Mouse (Mus musculus) adrenal gland, adult (tissue): Measurements from ENCODE around the gene Cerk.
"Not testable (repeated sequence)": the region's sequence is repeated elsewhere in the genome, so short reads cannot be mapped to it uniquely, and the experiment has no call there.

Source experiments
- DNase-seq, 2 experiments: peaks; one replicate each; pipeline ENCODE4 v3.0.0; 2022 to 2023; ENCODE audit warnings: low spot score in 1 of 2; ENCODE audit not compliant: inconsistent age in 2 of 2

Cerk gene

DNA sequence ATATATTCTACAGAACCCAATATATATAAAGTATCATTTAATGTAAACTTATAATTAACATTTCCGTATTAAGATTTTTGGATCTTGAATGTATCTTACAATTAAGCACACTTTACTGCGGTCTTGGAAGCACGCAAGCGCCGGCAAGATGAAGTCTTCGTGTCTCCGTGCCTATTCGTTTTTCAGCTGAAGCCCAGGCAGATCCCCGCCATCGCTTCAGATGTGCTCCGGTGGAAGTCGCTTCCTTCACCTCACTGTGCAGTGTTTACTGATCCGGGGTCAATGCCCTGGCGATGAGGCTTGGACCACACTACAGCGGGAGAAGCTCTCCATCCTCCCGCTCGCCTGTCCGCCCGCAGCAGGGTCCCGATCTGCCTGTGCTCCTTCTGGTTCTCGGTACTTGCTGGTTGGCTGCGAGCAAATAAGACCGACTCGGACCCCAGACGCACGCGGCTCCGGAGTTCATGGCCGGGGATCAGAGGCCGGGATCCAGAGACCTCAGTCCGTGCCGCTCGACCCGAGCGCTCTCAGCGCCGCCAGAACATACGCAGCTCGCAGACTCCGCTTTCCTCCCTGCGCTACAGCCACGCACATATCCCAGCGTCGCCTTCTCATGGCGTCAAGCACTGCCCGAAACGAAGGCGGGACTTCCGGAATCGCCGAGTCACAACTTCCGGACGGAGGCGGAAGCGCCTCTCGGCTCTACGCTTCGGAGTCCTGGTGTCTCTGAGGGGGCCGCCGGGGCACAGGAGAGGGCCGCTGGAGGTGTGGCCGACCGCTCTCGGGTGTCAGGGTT is 28.0 kb upstream of the Cerk start, which contains the start of gene Tbc1d22a:
Gene Tbc1d22a, plus strand, starts transcription at position 707 of the 796 bp plus-strand sequence.
- peak; percentile 94 to 98 for DNase-seq

DNA sequence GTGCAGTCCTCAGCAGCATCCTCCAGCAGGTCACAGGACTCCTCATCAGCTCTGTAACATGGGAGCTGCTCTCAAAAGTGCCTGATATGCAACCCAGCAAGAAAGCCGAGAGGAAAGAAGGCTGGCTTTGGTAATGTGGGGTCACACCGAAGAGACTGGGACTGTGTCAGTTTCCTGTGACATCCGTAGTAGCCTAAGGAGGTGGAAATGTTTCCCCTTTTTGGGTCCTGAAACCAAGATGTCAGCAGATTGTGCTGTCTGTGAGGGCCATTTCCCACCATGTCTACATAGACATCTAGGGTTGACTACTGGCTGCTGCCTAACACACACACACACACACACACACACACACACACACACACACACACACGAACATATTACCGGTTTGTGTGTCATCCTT is 26.3 kb upstream of the Cerk start:
- not testable (repeated sequence) for DNase-seq

DNA sequence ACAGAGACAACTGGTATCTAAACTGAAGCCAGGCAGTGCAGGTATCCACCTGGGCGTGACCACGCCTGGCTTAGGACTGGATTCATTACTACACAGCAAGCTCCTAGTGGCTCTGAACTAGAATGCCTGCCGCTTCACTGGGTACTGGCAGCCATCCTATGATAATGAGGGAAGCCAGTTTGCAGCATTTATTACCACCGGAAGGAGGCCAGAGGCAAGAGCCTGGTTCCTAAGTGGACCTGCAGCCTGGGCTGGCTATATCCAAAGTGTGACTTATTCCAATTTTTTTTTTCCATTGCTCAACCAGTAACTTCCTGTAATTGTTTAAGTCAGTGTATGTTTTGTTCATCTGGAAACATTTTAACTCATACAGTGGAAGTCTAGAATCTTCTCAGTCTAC is 20.4 kb upstream of the Cerk start:
- DNase-seq = no peak

DNA sequence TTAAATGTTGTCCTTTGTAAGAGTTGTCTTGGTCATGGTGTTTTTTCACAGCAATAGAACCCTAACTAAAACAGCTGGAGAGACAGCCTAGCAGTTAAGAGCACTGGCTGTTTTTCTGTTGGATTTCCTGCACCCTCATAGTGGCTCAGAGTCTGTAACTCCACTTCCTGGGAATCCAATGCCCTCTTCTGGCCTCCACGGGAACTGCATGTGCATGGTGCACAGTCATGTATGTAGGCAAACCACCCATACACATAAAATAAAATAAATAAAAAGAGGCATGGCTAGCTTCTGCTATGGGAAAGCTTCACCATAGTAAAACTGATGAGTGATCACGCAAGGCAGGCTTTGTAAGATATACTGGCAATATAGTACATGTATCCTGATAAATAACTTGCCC is 19.4 kb upstream of the Cerk start:
- peak; percentile 67 to 89 for DNase-seq

DNA sequence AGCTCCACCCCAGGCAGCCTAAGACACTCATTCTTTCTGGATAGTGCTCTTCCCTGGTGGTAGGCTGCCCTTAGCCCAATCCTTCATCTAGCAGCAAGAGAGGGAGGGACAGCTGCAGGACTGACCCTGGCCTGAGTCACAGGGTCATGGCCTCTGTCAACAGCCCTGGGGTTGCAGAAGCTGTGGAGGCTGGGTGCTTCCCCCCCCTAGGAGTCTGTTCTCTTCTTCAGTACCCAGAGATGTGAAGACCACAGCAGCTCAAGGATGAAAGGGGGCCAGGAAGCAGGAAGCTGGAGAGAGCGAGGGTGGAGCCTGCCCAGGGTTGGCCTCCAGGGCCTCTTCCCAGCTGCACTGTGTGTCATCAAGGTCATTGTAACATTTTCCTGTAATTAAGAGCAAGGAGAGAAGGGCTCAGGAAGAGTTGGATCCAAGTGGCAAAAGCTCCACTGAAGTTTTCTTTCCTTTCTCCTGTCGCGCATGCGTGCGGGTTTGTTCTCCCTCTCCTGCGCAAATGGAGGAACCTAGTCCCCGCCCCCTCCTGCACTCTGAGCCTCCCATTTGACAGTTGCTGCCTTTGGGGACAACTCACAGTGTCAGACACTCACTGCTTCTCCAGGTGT is 18.1 kb upstream of the Cerk start:
- peak; percentile 82 to 90 for DNase-seq

DNA sequence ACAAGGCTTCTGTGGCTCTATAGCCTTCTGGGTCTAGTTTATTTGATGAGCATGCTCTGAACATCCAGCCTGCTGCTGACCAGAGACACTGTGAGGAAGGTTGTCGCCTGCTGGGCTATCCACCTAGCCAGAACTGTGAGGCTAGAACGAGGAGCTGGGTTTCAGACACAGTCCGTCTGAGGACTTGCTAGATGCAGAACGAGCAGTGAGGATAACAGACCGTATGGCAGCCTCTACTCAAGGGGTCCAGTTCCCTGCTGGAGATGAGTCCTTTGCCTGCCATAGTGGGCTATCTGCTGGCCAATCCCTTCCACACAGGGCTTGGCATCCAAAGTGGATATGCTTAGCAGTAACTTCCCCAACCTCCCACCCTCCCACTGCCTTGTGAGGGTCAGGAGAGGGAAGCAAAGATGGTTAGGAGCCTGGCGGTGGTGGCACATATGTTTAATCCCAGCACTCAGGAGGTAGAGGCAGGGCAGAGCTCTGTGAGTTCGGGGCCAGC is 17.4 kb upstream of the Cerk start:
- DNase-seq = peak in 1 of 2 experiments; percentile 55

DNA sequence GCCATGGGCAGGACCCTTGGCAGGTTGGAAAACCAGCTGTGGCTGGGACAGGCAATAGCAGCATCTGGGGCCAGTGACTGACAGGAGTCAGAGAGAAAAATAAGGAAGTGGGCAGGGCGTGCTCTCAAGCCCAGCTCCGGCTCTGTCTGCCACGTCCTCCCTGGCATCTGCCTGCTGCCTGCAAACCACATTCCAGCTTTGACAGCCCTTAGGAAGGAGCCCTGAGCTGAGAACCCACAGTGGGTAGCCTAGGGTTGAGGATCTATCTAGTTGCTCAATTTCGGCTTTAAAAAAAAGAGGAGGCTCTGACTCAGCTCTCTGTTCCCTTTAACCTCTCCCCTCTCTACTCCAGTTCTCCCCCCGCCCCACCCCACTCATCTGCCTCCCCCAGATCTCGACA is 16.7 kb upstream of the Cerk start:
- DNase-seq = peak; percentile 50 to 73

DNA sequence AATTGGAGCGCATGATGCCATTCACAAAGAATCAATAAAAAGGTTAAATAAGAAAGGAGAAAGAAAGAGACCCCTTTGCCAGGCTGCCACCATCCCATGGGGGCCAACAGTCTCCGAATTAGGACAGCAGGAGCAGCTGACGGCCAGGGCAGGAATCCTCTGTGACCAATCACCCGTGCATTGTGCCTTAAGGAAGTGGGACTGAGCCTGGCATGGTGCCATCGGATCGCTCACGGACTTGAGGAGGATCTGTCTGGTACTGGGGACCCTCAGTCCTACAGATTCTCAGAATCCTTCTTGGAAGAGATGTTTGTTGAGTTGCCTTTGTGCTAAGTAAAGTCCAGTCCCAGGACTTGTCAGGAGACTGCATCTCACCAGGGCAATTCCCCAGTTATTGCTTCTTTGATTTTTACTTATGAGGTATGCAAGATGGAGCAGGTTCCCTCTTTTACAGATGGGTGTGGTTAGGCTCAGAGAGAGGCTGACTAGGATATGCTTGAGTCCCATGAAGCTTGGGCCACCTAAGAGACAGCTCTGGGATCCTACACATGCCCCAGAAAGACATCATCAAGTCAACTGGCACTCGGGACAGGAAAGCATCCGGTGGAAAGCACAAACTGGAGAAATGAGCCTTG is 15.9 kb upstream of the Cerk start:
- DNase-seq = peak in 1 of 2 experiments; percentile 60

DNA sequence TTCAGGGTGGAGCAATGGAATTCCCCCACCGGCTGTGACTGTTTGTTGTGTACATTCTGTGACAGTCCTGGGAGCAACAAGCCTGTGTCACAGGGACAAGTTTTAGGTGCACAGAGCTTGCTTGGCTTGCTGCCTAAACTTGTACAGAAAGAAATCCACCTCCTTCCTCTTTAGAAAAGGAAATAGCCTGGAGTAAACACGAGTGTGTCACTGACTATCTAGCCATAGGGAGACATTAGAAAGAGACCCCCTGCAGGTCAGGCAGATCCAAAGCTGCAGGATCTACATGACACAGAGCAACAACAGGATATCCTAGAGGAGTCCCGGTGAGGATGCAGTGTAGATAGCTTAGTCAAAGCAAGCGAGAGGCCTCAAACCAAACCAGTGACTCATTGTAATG is 15.2 kb upstream of the Cerk start:
- peak in 1 of 2 experiments; percentile 69 for DNase-seq

DNA sequence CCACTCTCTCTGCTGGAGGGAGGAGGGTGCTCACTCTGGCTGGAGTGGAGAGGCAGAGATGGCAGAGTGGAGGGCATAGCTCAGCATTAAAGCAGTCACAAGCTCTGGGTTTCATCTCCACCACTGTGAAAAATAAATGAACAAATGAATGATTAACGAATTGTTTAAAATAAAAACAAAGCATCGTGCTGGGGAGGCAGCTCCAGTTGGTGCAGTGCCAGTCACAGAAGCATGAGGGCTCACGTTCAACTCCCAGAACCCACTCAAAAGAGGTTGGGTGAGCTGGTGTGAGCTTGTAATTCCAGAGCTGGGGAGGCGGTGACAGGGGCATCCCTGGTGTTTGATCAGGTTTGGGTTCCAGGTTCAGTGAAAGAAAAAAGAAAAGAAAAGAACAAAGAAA is 14.2 kb upstream of the Cerk start:
- DNase-seq = no peak

DNA sequence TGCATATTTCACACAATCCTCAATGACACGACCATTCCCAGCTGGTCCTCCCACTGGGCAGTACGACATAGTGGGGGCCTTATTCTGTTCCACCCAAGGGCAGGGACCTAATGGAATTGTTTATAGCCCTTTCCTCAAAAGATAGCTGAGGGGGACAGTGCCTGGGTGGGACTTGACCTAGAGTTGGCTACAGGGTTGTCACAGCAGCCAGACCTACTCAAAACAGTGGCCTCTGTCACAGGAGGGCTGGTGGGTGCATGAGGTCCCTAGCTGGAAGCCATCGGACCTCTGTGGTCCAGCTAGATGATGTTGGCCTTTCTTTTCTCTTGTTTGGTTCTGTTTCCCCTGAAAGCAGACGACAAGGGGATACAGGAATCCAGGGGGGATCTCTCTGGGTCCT is 13.5 kb upstream of the Cerk start:
- DNase-seq = no peak

DNA sequence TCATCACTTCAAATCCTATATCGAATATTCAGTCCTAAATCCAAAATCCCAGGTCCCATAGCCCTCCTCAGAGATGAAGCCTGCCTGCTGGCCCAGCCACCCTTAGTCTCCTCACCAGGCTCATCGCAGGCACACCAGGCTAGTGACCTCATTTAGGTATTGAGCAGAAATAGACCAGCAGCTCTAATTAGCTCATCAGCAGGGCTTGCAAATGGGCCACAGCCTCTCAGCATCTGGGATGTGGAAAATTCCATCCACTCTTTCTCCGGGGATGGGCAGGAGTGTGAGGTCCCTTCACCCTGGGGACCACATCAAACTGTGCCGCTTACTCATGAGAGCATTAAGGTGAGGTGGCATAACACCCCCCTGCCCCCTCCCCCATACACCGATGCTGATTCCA is 13.1 kb upstream of the Cerk start:
- peak in 1 of 2 experiments; percentile 45 for DNase-seq

DNA sequence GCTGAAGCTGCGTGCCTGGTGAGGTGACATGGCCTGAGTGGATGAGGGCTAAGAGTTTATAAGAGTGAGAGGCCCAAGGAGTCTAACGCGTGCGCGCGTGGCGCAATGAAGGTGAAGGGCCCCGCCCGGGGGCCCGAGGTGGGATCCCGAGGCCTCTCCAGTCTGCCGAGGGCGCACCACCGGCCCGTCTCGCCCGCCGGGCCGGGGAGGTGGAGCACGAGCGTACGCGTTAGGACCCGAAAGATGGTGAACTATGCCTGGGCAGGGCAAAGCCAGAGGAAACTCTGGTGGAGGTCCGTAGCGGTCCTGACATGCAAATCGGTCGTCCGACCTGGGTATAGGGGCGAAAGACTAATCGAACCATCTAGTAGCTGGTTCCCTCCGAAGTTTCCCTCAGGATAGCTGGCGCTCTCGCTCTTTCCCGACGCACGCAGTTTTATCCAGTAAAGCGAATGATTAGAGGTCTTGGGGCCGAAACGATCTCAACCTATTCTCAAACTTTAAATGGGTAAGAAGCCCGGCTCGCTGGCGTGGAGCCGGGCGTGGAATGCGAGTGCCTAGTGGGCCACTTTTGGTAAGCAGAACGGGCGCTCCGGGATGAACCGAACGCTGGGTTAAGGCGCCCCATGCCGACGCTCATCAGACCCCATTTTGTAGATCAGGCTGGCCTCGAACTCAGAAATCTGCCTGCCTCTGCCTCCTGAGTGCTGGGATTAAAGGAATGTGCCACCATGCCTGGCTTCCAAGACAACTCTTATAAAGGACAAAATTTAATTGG is 8.9 kb upstream of the Cerk start:
- DNase-seq = peak in 1 of 2 experiments; percentile 47

DNA sequence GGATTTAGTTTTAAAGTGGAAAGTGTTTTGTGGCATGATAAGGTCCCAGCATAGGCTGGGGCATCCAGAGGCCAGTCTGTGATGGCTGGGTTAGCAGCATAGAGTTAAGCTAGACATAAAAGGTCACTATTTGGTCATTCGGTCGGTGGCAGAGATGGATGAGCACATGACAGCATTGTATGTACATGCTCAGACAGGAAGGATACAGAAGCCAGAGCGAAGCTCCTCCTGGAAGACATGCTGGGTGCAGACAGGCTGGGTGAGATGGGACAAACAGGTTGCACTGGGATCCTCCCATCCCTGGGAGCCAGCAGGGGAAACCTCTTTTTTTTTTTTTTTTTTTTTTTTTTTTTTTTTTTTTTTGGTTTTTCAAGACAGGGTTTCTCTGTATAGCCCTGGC is 6.0 kb upstream of the Cerk start:
- DNase-seq = no peak

DNA sequence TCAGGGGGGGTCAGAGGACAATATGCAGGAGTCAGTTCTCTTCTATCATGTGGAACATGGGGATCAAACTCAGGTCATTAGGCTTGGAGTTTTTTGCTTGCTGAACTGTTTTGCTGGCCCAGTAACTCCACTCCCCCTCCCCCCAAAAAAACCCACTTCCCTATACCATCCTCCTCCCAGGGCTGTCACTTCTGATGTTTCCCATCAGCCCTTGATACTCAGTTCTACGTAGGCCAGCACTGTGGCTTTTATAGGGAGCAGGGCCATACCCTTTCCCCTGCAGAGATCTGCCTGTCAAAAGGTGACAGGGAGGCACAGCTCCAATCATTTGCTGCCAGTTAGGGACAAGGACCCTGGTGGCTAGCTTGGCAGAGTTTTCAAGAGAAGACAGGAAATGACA is 5.6 kb upstream of the Cerk start:
- DNase-seq = peak in 1 of 2 experiments; percentile 58

DNA sequence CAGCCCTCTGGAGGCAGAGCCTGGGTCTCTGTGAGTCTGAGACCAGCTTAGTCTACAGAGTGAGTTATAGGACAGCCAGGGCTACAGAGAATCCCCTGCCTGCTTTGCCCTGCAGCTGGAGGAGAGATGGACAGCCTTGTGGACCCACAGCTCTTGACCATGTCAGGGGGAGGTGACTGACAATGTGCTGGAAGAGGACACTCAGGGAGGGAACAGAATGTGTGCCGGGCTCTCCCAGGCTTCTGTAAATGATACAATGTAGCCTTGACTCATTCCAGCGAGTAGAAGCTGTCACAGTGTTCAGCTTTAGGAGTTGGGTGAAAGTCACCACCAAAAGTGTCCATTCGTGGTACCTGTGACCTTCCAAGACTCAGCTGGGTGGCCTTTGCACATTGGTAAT is 4.4 kb upstream of the Cerk start:
- DNase-seq = peak in 1 of 2 experiments; percentile 50

DNA sequence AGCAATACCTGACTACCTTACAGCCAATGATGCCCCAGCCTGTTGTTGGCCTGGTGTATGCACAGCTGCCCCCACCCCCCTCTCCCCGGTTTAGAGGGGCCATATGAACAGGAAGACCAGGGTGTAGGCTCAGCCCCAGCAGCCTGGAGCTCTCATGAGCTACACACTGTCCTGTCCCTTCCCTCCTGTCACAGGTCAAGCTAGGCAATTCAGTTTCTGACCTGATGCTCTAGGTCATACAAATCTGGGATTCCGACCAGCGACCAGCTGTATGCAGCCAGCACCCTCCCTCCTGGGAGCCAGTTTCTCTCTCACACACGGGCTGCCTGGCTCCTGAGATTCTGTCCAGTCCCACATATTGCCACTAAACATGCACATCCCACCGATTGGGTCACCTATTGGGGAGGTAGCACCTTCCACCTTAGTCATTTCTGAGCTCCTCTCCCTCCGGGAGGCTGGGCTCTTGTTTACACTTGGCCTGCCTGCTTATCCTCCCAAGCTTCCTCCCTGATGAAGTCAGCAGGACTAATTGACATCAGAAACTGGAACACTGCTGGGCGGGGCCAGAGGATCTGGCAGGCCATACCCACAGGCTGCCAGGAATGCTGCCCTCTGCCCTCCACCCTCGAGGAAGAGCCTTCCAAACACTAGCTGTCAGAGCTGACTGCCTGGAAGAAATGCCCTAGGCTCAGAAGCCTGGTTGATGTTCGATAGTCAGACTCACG is 3.0 kb upstream of the Cerk start:
- peak; percentile 96 to 97 for DNase-seq

DNA sequence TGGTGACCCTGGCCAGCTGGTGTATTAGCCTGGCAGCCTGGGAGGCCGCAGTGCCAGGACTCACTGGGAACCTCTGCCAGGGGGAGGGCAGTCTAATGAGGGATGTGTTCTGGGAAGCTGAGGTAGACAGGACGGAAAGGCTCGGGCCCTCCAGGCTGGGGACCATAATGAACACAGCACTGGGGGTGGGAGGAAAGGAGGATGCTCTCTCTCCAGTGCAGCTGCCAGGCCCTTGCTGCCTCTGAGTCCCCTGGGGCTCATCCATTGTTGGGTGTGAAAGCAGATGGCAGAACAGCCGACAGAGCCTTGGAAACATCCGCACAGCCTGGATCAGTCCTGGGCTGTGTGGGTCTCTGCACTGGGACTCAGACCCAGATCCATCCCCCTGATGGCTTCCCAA is 2.2 kb upstream of the Cerk start:
- DNase-seq = peak; percentile 64 to 77

DNA sequence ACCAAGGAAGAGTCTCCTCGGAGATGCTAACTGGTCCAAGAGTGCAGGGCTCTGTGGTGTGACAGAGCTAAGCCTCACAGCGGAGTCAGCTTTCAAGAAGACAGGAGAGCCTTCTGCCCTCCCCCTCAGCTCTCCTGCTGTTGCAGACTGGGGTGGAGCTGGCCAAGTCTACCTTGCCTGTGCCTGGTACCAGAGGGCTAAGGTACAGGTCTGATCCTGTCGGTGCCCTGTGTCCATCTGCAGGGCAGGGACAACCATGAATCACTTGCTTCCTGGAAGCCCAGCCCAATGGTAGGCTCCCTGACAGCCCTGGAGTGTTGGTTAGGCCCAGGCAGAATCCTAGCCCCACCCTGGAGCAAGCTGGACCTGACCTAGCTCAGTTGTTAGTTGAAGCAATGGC is 745 bp upstream of the Cerk start:
- peak in 1 of 2 experiments; percentile 69 for DNase-seq
